Mouse (Mus musculus) hindbrain, embryonic 10.5 days (tissue): ENCODE measurements at regions not wholly inside any gene's neighbourhood (a gene's known extent, or its start where the extent isn't known, plus 50 kb on each side); places are given as distances from the start of the nearest gene placed in this dataset.

Experiments
- DNase-seq: peaks from one replicate; pipeline ENCODE4 v3.0.0-alpha.2; 2017; ENCODE audit warnings: low spot score
- H3K27ac ChIP-seq: fragments of 300-500 bp; sonication (generic); 2 replicates; pipeline ENCODE4 v1.5.1; 2016; ENCODE audit warnings: mild to moderate bottlenecking, moderate library complexity
- H3K27me3 ChIP-seq: fragments of 300-500 bp; sonication (generic); 2 replicates; pipeline ENCODE4 v1.6.1; 2016; ENCODE audit warnings: mild to moderate bottlenecking; ENCODE audit not compliant: poor library complexity, insufficient read depth, severe bottlenecking
- H3K36me3 ChIP-seq: fragments of 300-500 bp; sonication (generic); 2 replicates; pipeline ENCODE4 v1.6.1; 2016; ENCODE audit warnings: mild to moderate bottlenecking, moderate library complexity
- H3K4me1 ChIP-seq: fragments of 300-500 bp; sonication (generic); replicated peaks from 2 replicates; pipeline ENCODE4 v1.6.1; 2016; ENCODE audit warnings: mild to moderate bottlenecking
- H3K4me3 ChIP-seq: fragments of 300-500 bp; sonication (generic); 2 replicates; pipeline ENCODE4 v1.5.1; 2016; ENCODE audit warnings: mild to moderate bottlenecking, moderate library complexity
- H3K9me3 ChIP-seq: fragments of 300-500 bp; sonication (generic); 2 replicates; pipeline ENCODE4 v1.6.1; 2016; ENCODE audit warnings: mild to moderate bottlenecking, moderate library complexity
- WGBS: fragments of 180-500 bp; shearing (Covaris S2); methylation state at CpG from one replicate; pipeline ENCODE4 v1.1.7; 2016; 5-methylcytosine and 5-hydroxymethylcytosine counted together

- Histone ChIP-seq H3K36me3 (no peaks in the 10 kb centered on the region), H3K9me3 (no peaks in the 10 kb centered on the region), H3K4me1 (no peaks in the 10 kb centered on the region), H3K27ac (no peak overlapping the region), H3K4me3 (no peak overlapping the region), H3K27me3 (no peaks in the 10 kb centered on the region)
- 84% methylated on average over 2 of the region's 2 CpGs for WGBS
- DNase-seq, result no peak
These were observed 354.3 kb downstream of the Psat1 start for GRCm38 (mm10) chr19:15592821-15593220.

- Histone ChIP-seq H3K36me3 (no peaks in the 10 kb centered on the region), H3K9me3 (peaks cover 12% of the 10 kb centered on the region; the same call in 1 of the 2 replicates), H3K27me3 (peaks cover 21% of the 10 kb centered on the region), H3K4me3 (peak overlapping the region; percentile 18), H3K27ac (peak overlapping the region; percentile 35; the same call in 1 of the 2 replicates), H3K4me1 (peaks cover 31% of the 10 kb centered on the region)
- 38% methylated on average over 15 of the region's 15 CpGs for WGBS
- DNase-seq, result peak; percentile 25
These were observed 363.1 kb downstream of the Psat1 start for GRCm38 (mm10) chr19:15583782-15584693.

GRCm38 (mm10) chr19:15583106-15583781 is 363.9 kb downstream of the Psat1 start:
- Histone ChIP-seq H3K36me3 (no peaks in the 10 kb centered on the region), H3K27ac (no peak overlapping the region; the same call in 1 of the 2 replicates), H3K27me3 (peaks cover 21% of the 10 kb centered on the region), H3K4me3 (peak overlapping the region; percentile 18; the same call in 1 of the 2 replicates), H3K4me1 (peaks cover 31% of the 10 kb centered on the region), H3K9me3 (peaks cover 12% of the 10 kb centered on the region; the same call in 1 of the 2 replicates)
- 36% methylated on average over 8 of the region's 8 CpGs for WGBS
- peak; percentile 10 for DNase-seq

- Histone ChIP-seq H3K4me3 (no peak overlapping the region), H3K27ac (no peak overlapping the region), H3K4me1 (no peaks in the 10 kb centered on the region), H3K9me3 (no peaks in the 10 kb centered on the region), H3K36me3 (no peaks in the 10 kb centered on the region), H3K27me3 (no peaks in the 10 kb centered on the region)
- DNase-seq, result no peak
- WGBS, result 92% methylated on average over 9 of the region's 9 CpGs
These were observed 375.9 kb downstream of the Psat1 start for GRCm38 (mm10) chr19:15571204-15571603.

- Histone ChIP-seq H3K4me3 (no peak overlapping the region), H3K4me1 (no peaks in the 10 kb centered on the region), H3K36me3 (no peaks in the 10 kb centered on the region), H3K27me3 (no peaks in the 10 kb centered on the region), H3K27ac (no peak overlapping the region), H3K9me3 (no peaks in the 10 kb centered on the region)
- WGBS, result 91% methylated on average over 5 of the region's 5 CpGs
- no peak for DNase-seq
These were observed 385.6 kb downstream of the Psat1 start for GRCm38 (mm10) chr19:15561511-15561910.

- H3K27ac ChIP-seq, result no peak overlapping the region
- WGBS, result 93% methylated on average over 8 of the region's 8 CpGs
- no peak overlapping the region for H3K4me3 ChIP-seq
- no peaks in the 10 kb centered on the region for H3K36me3 ChIP-seq
- DNase-seq, result no peak
- H3K27me3 ChIP-seq, result no peaks in the 10 kb centered on the region
- no peaks in the 10 kb centered on the region for H3K9me3 ChIP-seq
- no peaks in the 10 kb centered on the region for H3K4me1 ChIP-seq
These were observed 393.2 kb downstream of the Psat1 start for GRCm38 (mm10) chr19:15553953-15554352.

- no peak overlapping the region for H3K4me3 ChIP-seq
- no peak overlapping the region for H3K27ac ChIP-seq
- no peak for DNase-seq
- no peaks in the 10 kb centered on the region for H3K27me3 ChIP-seq
- H3K4me1 ChIP-seq, result peaks cover 12% of the 10 kb centered on the region
- 83% methylated on average over 3 of the region's 3 CpGs for WGBS
- H3K36me3 ChIP-seq, result no peaks in the 10 kb centered on the region
- no peaks in the 10 kb centered on the region for H3K9me3 ChIP-seq
These were observed 429.3 kb downstream of the Psat1 start for GRCm38 (mm10) chr19:15517853-15518252.

- Histone ChIP-seq H3K4me3 (no peak overlapping the region), H3K27ac (no peak overlapping the region), H3K4me1 (peaks cover 12% of the 10 kb centered on the region), H3K27me3 (no peaks in the 10 kb centered on the region), H3K9me3 (no peaks in the 10 kb centered on the region), H3K36me3 (no peaks in the 10 kb centered on the region)
- WGBS, result 51% methylated on average over 17 of the region's 17 CpGs
- no peak for DNase-seq
These were observed 430.4 kb downstream of the Psat1 start for GRCm38 (mm10) chr19:15516566-15517305.

- Histone ChIP-seq H3K27me3 (no peaks in the 10 kb centered on the region), H3K36me3 (no peaks in the 10 kb centered on the region), H3K27ac (no peak overlapping the region), H3K4me3 (no peak overlapping the region), H3K4me1 (peaks cover 12% of the 10 kb centered on the region), H3K9me3 (no peaks in the 10 kb centered on the region)
- WGBS, result 86% methylated on average over 4 of the region's 4 CpGs
- no peak for DNase-seq
These were observed 433.9 kb downstream of the Psat1 start for GRCm38 (mm10) chr19:15513197-15513596.

- Histone ChIP-seq H3K27me3 (no peaks in the 10 kb centered on the region), H3K4me1 (no peaks in the 10 kb centered on the region), H3K36me3 (no peaks in the 10 kb centered on the region), H3K4me3 (no peak overlapping the region), H3K27ac (no peak overlapping the region), H3K9me3 (no peaks in the 10 kb centered on the region)
- 91% methylated on average over 1 of the region's 1 CpGs for WGBS
- DNase-seq, result no peak
These were observed 436.7 kb downstream of the Psat1 start for GRCm38 (mm10) chr19:15510395-15510794.

GRCm38 (mm10) chr19:15502985-15503354 is 444.2 kb downstream of the Psat1 start:
- H3K36me3 ChIP-seq, result no peaks in the 10 kb centered on the region
- no peak for DNase-seq
- H3K27ac ChIP-seq, result no peak overlapping the region
- no peak overlapping the region for H3K4me3 ChIP-seq
- H3K27me3 ChIP-seq, result no peaks in the 10 kb centered on the region
- H3K9me3 ChIP-seq, result no peaks in the 10 kb centered on the region
- no peaks in the 10 kb centered on the region for H3K4me1 ChIP-seq
- 81% methylated on average over 1 of the region's 1 CpGs for WGBS

- Histone ChIP-seq H3K9me3 (no peaks in the 10 kb centered on the region), H3K27ac (no peak overlapping the region), H3K27me3 (no peaks in the 10 kb centered on the region), H3K4me3 (no peak overlapping the region), H3K4me1 (no peaks in the 10 kb centered on the region), H3K36me3 (no peaks in the 10 kb centered on the region)
- WGBS, result 79% methylated on average over 9 of the region's 9 CpGs
- no peak for DNase-seq
These were observed 444.7 kb downstream of the Psat1 start for GRCm38 (mm10) chr19:15502315-15502984.
